Mouse (Mus musculus) forebrain, embryonic 16.5 days (tissue): Measurements from ENCODE around the gene Glrb. TPM values are rescaled to one million over a fixed set of nuclear protein-coding genes. Genes with fewer than 3 reads are reported as not detected.

Source experiments
- polyA plus RNA-seq: library from polyadenylated mRNA; unstranded; fragments of >200 nt; fragmentation: Nextera tagmentation; extraction: Ambion mirVana; gene quantifications from 2 replicates; pipeline ENCODE4 v1.2.1, GENCODE M21; 2015

The Glrb gene
- polyA plus RNA-seq, 1 experiment from 2014 or later, result 42.1 TPM

Other genes starting within 250 kb of the Glrb start
- gene Gria2, start 110.8 kb downstream of the Glrb start, polyA plus RNA-seq, result 264 and 275 TPM in 2 replicates
- 6.2 and 8.1 TPM in 2 replicates for gene Pdgfc, start 122.8 kb upstream of the Glrb start, polyA plus RNA-seq